Mouse (Mus musculus) forebrain, embryonic 14.5 days (tissue): ENCODE results near the gene Nenf. TPM values are rescaled to one million over a fixed set of nuclear protein-coding genes. Genes with fewer than 3 reads are reported as not detected.

Source experiments
- ATAC-seq: fragments of 200-750 bp; cut with Nextera tagmentation; 2 replicates; pipeline ENCODE4 v1.8.0; 2017; ENCODE audit warnings: mild to moderate bottlenecking, moderate library complexity
- DNase-seq: peaks from one replicate; pipeline ENCODE4 v3.0.0-alpha.2; 2015; ENCODE audit warnings: low spot score
- H3K27ac ChIP-seq: fragments of 300-500 bp; sonication (generic); 2 replicates; pipeline ENCODE4 v1.5.1; 2014; ENCODE audit warnings: low read depth, mild to moderate bottlenecking, control low read depth, low read length, moderate library complexity
- H3K27me3 ChIP-seq: fragments of 300-500 bp; sonication (generic); replicated peaks from 2 replicates; pipeline ENCODE4 v1.6.1; 2014; ENCODE audit warnings: low read length, control low read depth, mixed read lengths; ENCODE audit not compliant: control insufficient read depth, insufficient read depth
- H3K36me3 ChIP-seq: fragments of 300-500 bp; sonication (generic); 2 replicates; pipeline ENCODE4 v1.6.1; 2014; ENCODE audit warnings: low read length, control low read depth; ENCODE audit not compliant: control insufficient read depth, insufficient read depth
- H3K4me1 ChIP-seq: fragments of 300-500 bp; sonication (generic); 2 replicates; pipeline ENCODE4 v1.6.1; 2014; ENCODE audit warnings: antibody characterized with exemption, low read length, control low read depth; ENCODE audit not compliant: control insufficient read depth, insufficient read depth
- H3K4me2 ChIP-seq: fragments of 300-500 bp; sonication (generic); 2 replicates; pipeline ENCODE4 v1.6.1; 2014; ENCODE audit warnings: mild to moderate bottlenecking, control low read depth, low read length
- H3K4me3 ChIP-seq: fragments of 300-500 bp; sonication (generic); 2 replicates; pipeline ENCODE4 v1.5.1; 2014; ENCODE audit warnings: low read depth, low read length, control low read depth
- H3K9ac ChIP-seq: fragments of 300-500 bp; sonication (generic); 2 replicates; pipeline ENCODE4 v1.6.1; 2014; ENCODE audit warnings: mild to moderate bottlenecking, low read length, control low read depth, moderate library complexity
- H3K9me3 ChIP-seq: fragments of 300-500 bp; sonication (generic); replicated peaks from 2 replicates; pipeline ENCODE4 v1.6.1; 2016; ENCODE audit warnings: low read length, control low read depth, mixed read lengths; ENCODE audit not compliant: control insufficient read depth
- WGBS: fragments of 180-500 bp; shearing (Covaris S2); extraction: QIAGEN DNeasy Blood & Tissue Kit; methylation state at CpG from one replicate; pipeline ENCODE4 v1.1.7; 2014; 5-methylcytosine and 5-hydroxymethylcytosine counted together
- polyA plus RNA-seq: library from polyadenylated mRNA; unstranded; fragments of >200 nt; fragmentation: Nextera tagmentation; extraction: Ambion mirVana; gene quantifications from 2 replicates; pipeline ENCODE4 v1.2.1, GENCODE M21; 2014

The Nenf gene
- polyA plus RNA-seq, 1 experiment from 2014 or later = 128 TPM

DNA sequence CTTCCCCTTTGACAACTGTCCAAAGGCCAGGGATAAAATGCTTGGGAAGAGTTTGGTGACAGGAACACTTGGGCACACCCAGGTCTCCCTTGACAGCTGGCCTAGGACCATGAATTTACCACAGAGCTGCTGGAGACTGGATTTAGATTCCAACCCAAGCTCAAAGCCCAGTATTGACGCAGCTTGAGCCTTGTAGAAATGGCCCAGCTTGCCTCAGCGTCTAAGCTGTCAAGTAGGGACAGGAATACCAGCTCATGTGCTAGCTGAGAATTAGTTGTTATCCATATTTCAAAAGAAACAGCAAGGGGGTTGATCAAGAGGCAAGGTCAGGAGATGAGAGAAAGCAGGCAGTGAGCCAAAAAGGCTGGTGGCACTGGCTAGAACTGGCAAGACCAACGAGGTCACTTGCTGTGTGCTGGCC is 60.6 kb downstream of the Nenf start:
- Histone ChIP-seq H3K27ac (no peak overlapping the region), H3K4me1 (no peaks in the 10 kb centered on the region), H3K36me3 (no peaks in the 10 kb centered on the region), H3K9ac (no peak overlapping the region), H3K4me3 (no peak overlapping the region), H3K27me3 (no peaks in the 10 kb centered on the region), H3K4me2 (no peak overlapping the region), H3K9me3 (no peaks in the 10 kb centered on the region)
- 82% methylated on average over 3 of the region's 3 CpGs for WGBS
- DNase-seq (no peak), ATAC-seq (no peak)

Other genes starting within 250 kb of the Nenf start
- gene Batf3, start 220.3 kb downstream of the Nenf start, polyA plus RNA-seq = 1.6 and 1.8 TPM in 2 replicates
- gene Fam71a, start 153.4 kb downstream of the Nenf start, polyA plus RNA-seq = not detected in 2 replicates
- 0.98 and 1.5 TPM in 2 replicates for gene Atf3, start 100.2 kb downstream of the Nenf start, polyA plus RNA-seq
- 57.0 and 62.5 TPM in 2 replicates for gene Tmem206, start 7.7 kb upstream of the Nenf start, polyA plus RNA-seq
- 10.5 and 11.8 TPM in 2 replicates for gene Ppp2r5a, start 85.1 kb upstream of the Nenf start, polyA plus RNA-seq